Mouse (Mus musculus) adrenal gland, adult 10 weeks (tissue): Measurements from ENCODE around the gene Isx. TPM values are rescaled to one million over a fixed set of nuclear protein-coding genes. Genes with fewer than 3 reads are reported as not detected.

ENCODE experiments used
- polyA plus RNA-seq: library from polyadenylated mRNA; stranded (reverse); fragments of 350-450 nt; fragmentation: Illumina TruSeq; extraction: RNeasy Lipid Tissue Mini Kit (QIAGEN cat#74804); gene quantifications from one replicate; pipeline ENCODE4 v1.2.3, GENCODE M21; 2014; ENCODE audit warnings: low read depth, low replicate concordance

The Isx gene
- not detected for polyA plus RNA-seq

GRCm38 (mm10) chr8:74872940-74873339 is at the start of gene Isx:
Isx (plus strand) TSS chr8:74873173.

Other genes starting within 250 kb of the Isx start
- 25.4 TPM for gene Hmgxb4, start 120.2 kb downstream of the Isx start, polyA plus RNA-seq
- 1.2 TPM for gene Tom1, start 160.5 kb downstream of the Isx start, polyA plus RNA-seq
- 20.5 TPM for gene Hmox1, start 220.4 kb downstream of the Isx start, polyA plus RNA-seq
- gene Mcm5, start 236.4 kb downstream of the Isx start, polyA plus RNA-seq, result 0.76 TPM